Comparison of ENCODE assay signal across 16 mouse cellular contexts in the genomic region with DNA sequence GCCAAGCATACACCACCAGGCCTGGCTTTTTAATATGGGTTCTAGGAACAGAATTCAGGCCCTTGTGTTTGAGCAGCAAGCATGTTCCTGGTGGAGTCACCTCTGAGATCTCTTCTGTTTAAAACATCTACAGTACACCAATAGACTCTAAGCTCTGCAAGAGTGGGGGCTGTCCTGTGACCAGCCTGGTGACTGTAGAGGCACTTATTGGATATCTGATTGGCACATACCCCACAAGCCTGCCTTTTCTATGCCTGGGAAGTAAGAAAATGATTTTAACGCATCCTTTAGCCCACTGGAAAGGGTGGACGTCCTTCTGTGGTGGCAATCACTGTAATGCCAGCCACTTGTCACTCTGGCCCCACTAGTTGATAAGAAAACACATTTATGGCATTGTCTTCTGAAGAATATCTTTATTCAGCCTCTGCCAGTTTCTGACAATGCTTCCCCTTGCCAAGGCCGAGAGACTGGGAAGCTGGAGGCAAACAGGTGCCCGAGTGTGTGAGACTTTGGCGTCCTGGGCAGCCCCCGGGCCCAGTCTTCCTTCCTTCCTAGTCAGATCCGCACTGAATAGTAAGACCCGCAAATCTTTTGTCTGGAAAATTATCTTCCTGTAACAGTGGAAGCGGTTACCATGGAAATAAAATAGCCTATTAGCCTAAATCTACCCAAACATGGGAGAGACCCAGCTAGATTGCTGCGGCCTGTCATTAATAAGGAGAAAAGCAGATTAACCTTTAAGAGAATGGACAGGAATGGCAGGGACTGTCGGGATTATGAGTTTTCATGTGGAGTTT.
DNase-seq lines count a peak whose midpoint lies in the region; ATAC-seq and TF ChIP-seq lines count a peak whose summit lies in the region.
"Had no signal": no experiment of that assay in that cellular context is flagged by ENCODE, and none has a peak within 500 bp of the region (broad histone marks: within the 10 kb centered on the region; RNA-seq: fewer than 3 reads in every experiment).

No protein-coding gene starts in this region.

- WGBS in forebrain, embryonic 11.5 days = 54% methylated on average over 11 of the region's 11 CpGs
- 73% methylated on average over 11 of the region's 11 CpGs for WGBS in forebrain, embryonic 10.5 days
- 64% methylated on average over 11 of the region's 11 CpGs for WGBS in lung, adult 2 months
- WGBS in midbrain, embryonic 10.5 days = 73% methylated on average over 11 of the region's 11 CpGs

- no peaks in the 10 kb centered on the region for H3K27me3 ChIP-seq in forebrain, embryonic 11.5 days (ENCODE audit: control insufficient read depth, insufficient read depth, low read length)
- peaks cover 42% of the 10 kb centered on the region for H3K27me3 ChIP-seq in forebrain, embryonic 10.5 days (ENCODE audit: poor library complexity, severe bottlenecking)
- H3K27me3 ChIP-seq in midbrain, embryonic 10.5 days (ENCODE audit: low read depth, poor library complexity, severe bottlenecking) = peaks cover 39% of the 10 kb centered on the region
- H3K27me3 ChIP-seq: CH12.LX; lung, embryonic 15.5 days had no signal

- ATAC-seq in forebrain, embryonic 11.5 days (replicated peaks; ENCODE audit: low FRiP score) = peak; percentile 15; the same call in 1 of the 2 replicates
- ATAC-seq in cerebellum, adult (ENCODE audit: insufficient number of reproducible peaks, low FRiP score, low TSS enrichment) = no peak
- ATAC-seq: activated CD4-positive, CD25-positive, alpha-beta regulatory T cell, adult 4 months had no signal

- H3K36me3 ChIP-seq in forebrain, embryonic 11.5 days (ENCODE audit: control insufficient read depth, insufficient read depth, low read length) = no peaks in the 10 kb centered on the region
- H3K36me3 ChIP-seq in forebrain, embryonic 10.5 days (replicated peaks) = no peaks in the 10 kb centered on the region
- no peaks in the 10 kb centered on the region for H3K36me3 ChIP-seq in midbrain, embryonic 10.5 days
- H3K36me3 ChIP-seq: lung, embryonic 15.5 days had no signal

- H3K4me1 ChIP-seq in forebrain, embryonic 11.5 days (replicated peaks; ENCODE audit: control insufficient read depth, insufficient read depth, low read length) = no peaks in the 10 kb centered on the region
- H3K4me1 ChIP-seq in forebrain, embryonic 10.5 days = peaks cover 31% of the 10 kb centered on the region
- no peaks in the 10 kb centered on the region for H3K4me1 ChIP-seq in lung, adult 2 months (ENCODE audit: control insufficient read depth, insufficient read depth, low read length)
- peaks cover 22% of the 10 kb centered on the region for H3K4me1 ChIP-seq in midbrain, embryonic 10.5 days
- H3K4me1 ChIP-seq: megakaryocyte, embryonic 14.5 days had no signal

- DNase-seq in forebrain, embryonic 11.5 days (ENCODE audit: low spot score) = no peak
- DNase-seq in forebrain, embryonic 10.5 days (ENCODE audit: extremely low spot score, low spot score) = no peak
- DNase-seq in lung, postnatal 36 days = peak; percentile 56
- DNase-seq in lung, adult 2 months = no peak
- no peak for DNase-seq in midbrain, embryonic 10.5 days (ENCODE audit: low spot score)
- DNase-seq in urinary bladder, adult 2 months (ENCODE audit: low spot score) = no peak
- no peak for DNase-seq in urinary bladder, adult 18-20 months (ENCODE audit: low spot score in 2 of 2)
- DNase-seq: adrenal gland, postnatal 25 days; gastrocnemius, adult 2 months; thymus, adult 18-20 months had no signal

- no peaks in the 10 kb centered on the region for H3K9me3 ChIP-seq in forebrain, embryonic 11.5 days (ENCODE audit: control insufficient read depth, low read length)
- H3K9me3 ChIP-seq in forebrain, embryonic 10.5 days = no peaks in the 10 kb centered on the region
- H3K9me3 ChIP-seq in midbrain, embryonic 10.5 days (replicated peaks) = no peaks in the 10 kb centered on the region
- H3K9me3 ChIP-seq: lung, embryonic 15.5 days had no signal

- no peak overlapping the region for H3K4me3 ChIP-seq in forebrain, embryonic 11.5 days (ENCODE audit: low read depth, low read length)
- no peak overlapping the region for H3K4me3 ChIP-seq in forebrain, embryonic 10.5 days
- no peak overlapping the region for H3K4me3 ChIP-seq in lung, adult 2 months (replicated peaks; ENCODE audit: extremely low read depth, low read depth, low read length)
- H3K4me3 ChIP-seq in midbrain, embryonic 10.5 days = no peak overlapping the region
- H3K4me3 ChIP-seq: gastrocnemius, adult 2 months; lung, embryonic 15.5 days; megakaryocyte, embryonic 14.5 days had no signal

- H3K27ac ChIP-seq in forebrain, embryonic 11.5 days (ENCODE audit: low read depth, low read length) = no peak overlapping the region
- no peak overlapping the region for H3K27ac ChIP-seq in forebrain, embryonic 10.5 days
- 0 out of 2 replicates have a peak overlapping the region, but pooled peaks have one; percentile 18 for H3K27ac ChIP-seq in midbrain, embryonic 10.5 days (replicated peaks)
- H3K27ac ChIP-seq: gastrocnemius, adult 2 months; lung, embryonic 15.5 days had no signal

- H3K9ac ChIP-seq in forebrain, embryonic 11.5 days (ENCODE audit: low read length) = no peak overlapping the region
- H3K9ac ChIP-seq: lung, embryonic 15.5 days had no signal

- no peak overlapping the region for H3K4me2 ChIP-seq in forebrain, embryonic 11.5 days (ENCODE audit: low read depth, low read length, severe bottlenecking)
- H3K4me2 ChIP-seq: liver, embryonic 11.5 days; lung, embryonic 15.5 days had no signal

- no peak for TF ChIP-seq CTCF in lung, adult 2 months (IDR thresholded peaks at IDR 0.05; ENCODE audit: insufficient read depth, low read length)

- TF ChIP-seq POLR2A in lung, adult 2 months (IDR thresholded peaks at IDR 0.05; ENCODE audit: borderline replicate concordance, extremely low read depth, low read depth, low read length) = no peak
